In the genomic region with DNA sequence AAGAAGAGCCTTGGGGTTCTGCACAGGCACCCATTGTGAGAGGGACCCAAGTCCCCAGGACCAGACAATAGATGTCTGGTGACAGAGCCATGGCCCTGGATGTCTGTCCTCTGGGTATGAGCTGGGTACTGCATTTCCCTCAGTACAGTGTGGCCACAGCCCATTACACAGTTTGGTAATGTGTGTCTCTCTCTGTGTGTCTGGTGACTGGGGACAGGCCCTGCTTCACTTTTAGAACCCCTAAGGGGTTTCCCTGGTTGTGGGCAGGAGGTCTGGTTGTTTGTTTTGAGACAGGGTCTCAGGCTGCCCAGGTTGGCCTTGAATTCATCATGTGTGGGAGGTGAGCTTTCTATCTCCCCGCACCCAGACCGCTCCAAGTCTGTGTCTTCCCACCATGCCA, we compare ENCODE assay signal across 1 mouse cellular context.
TF ChIP-seq lines count a peak whose summit lies in the region.

No protein-coding gene starts in this region.

TF ChIP-seq in CH12.LX, 34 proteins besides CTCF, POLR2A, EP300 and RAD21 (continued from another document):
- TF ChIP-seq IRF4 (IDR thresholded peaks at IDR 0.05; ENCODE audit: low read depth, low read length) (peak; percentile 83), MAZ (IDR thresholded peaks at IDR 0.05; ENCODE audit: low read depth, low read length) (no peak), BHLHE40 (IDR thresholded peaks at IDR 0.05; ENCODE audit: low read depth, low read length) (peak; percentile 89), USF1 (IDR thresholded peaks at IDR 0.05; ENCODE audit: low read depth, low read length) (no peak), ZMIZ1 (IDR thresholded peaks at IDR 0.05; ENCODE audit: low read depth, low read length) (no peak), CHD2 (IDR thresholded peaks at IDR 0.05; ENCODE audit: low read length) (no peak), MAX (IDR thresholded peaks at IDR 0.05; ENCODE audit: low read length) (no peak), UBTF (IDR thresholded peaks at IDR 0.05; ENCODE audit: low read depth, low read length) (no peak), SIN3A (IDR thresholded peaks at IDR 0.05; ENCODE audit: low read length) (no peak), HCFC1 (IDR thresholded peaks at IDR 0.05; ENCODE audit: low read depth, low read length) (no peak), NRF1 (IDR thresholded peaks at IDR 0.05; ENCODE audit: low read depth, low read length) (no peak), KAT2A (IDR thresholded peaks at IDR 0.05; ENCODE audit: insufficient replicate concordance, low read length) (no peak), E2F4 (IDR thresholded peaks at IDR 0.05; ENCODE audit: insufficient replicate concordance, low read depth, low read length) (no peak), TBP (conservative IDR thresholded peaks at IDR 0.05; ENCODE audit: low read depth, low read length) (no peak), RCOR1 (conservative IDR thresholded peaks at IDR 0.05; ENCODE audit: low read depth, low read length) (0 out of 2 replicates have a peak, but pooled peaks have one; percentile 33), TCF12 (IDR thresholded peaks at IDR 0.05; ENCODE audit: low read depth, low read length) (peak; percentile 39; the same call in 1 of the 2 replicates), USF2 (conservative IDR thresholded peaks at IDR 0.05; ENCODE audit: low read depth, low read length) (no peak), MYC (IDR thresholded peaks at IDR 0.05; ENCODE audit: low read depth, low read length) (no peak), MXI1 (IDR thresholded peaks at IDR 0.05; ENCODE audit: low read depth, low read length) (no peak), ZC3H11A (IDR thresholded peaks at IDR 0.05; ENCODE audit: low read depth, low read length) (no peak), MEF2A (IDR thresholded peaks at IDR 0.05; ENCODE audit: borderline replicate concordance, low read depth, low read length) (peak; percentile 89), GABPA (IDR thresholded peaks at IDR 0.05; ENCODE audit: insufficient replicate concordance, low read depth, low read length) (no peak), CHD1 (IDR thresholded peaks at IDR 0.05; ENCODE audit: low read depth, low read length) (no peak), ZKSCAN1 (IDR thresholded peaks at IDR 0.05; ENCODE audit: borderline replicate concordance, low read depth, low read length) (no peak; the same call in none of the 2 replicates), ELF1 (IDR thresholded peaks at IDR 0.05; ENCODE audit: low read depth, low read length) (no peak), ZNF384 (IDR thresholded peaks at IDR 0.05; ENCODE audit: low read depth, low read length) (no peak), NELFE (IDR thresholded peaks at IDR 0.05; ENCODE audit: low read depth, low read length) (no peak), JUN (IDR thresholded peaks at IDR 0.05; ENCODE audit: insufficient read depth, low read depth, low read length) (no peak), ETS1 (conservative IDR thresholded peaks at IDR 0.05; ENCODE audit: low read depth, low read length) (peak; percentile 85), POLR2AphosphoS2 (IDR thresholded peaks at IDR 0.05; ENCODE audit: low read depth, low read length) (no peak), PAX5 (IDR thresholded peaks at IDR 0.05; ENCODE audit: low read length) (no peak), JUND (conservative IDR thresholded peaks at IDR 0.05; ENCODE audit: low read depth, low read length) (no peak)
